Mouse (Mus musculus) 3134 (cell line): ENCODE data around the gene Col24a1.

Source experiments
- DNase-seq: peaks from one replicate; pipeline ENCODE4 v3.0.0-alpha.2; 2011; ENCODE audit warnings: low spot score; ENCODE audit not compliant: insufficient read length; ENCODE audit errors: extremely low read depth

The Col24a1 gene

GRCm38 (mm10) chr3:145292337-145293134, at the start of gene Col24a1:
Gene Col24a1, plus strand, starts transcription at chr3:145292472.
- peak; percentile 4 for DNase-seq

- DNase-seq: no peak
Measured at GRCm38 (mm10) chr3:145248040-145248439, 44.2 kb upstream of the Col24a1 start.

GRCm38 (mm10) chr3:145253066-145253465, 39.2 kb upstream of the Col24a1 start:
- DNase-seq: no peak

GRCm38 (mm10) chr3:145254764-145255396, 37.4 kb upstream of the Col24a1 start:
- no peak for DNase-seq

GRCm38 (mm10) chr3:145256647-145257046, 35.6 kb upstream of the Col24a1 start:
- DNase-seq: no peak

GRCm38 (mm10) chr3:145259678-145260077, 32.6 kb upstream of the Col24a1 start:
- DNase-seq: no peak

- DNase-seq: no peak
Measured at GRCm38 (mm10) chr3:145263131-145263530, 29.1 kb upstream of the Col24a1 start.

GRCm38 (mm10) chr3:145268066-145268465, 24.2 kb upstream of the Col24a1 start:
- peak; percentile 38 for DNase-seq

GRCm38 (mm10) chr3:145274191-145274590, 18.1 kb upstream of the Col24a1 start:
- no peak for DNase-seq

GRCm38 (mm10) chr3:145293207-145293606, 935 bp downstream of the Col24a1 start:
- DNase-seq: peak; percentile 6

- DNase-seq: no peak
Measured at GRCm38 (mm10) chr3:145293623-145294307, 1.5 kb downstream of the Col24a1 start.

- no peak for DNase-seq
Measured at GRCm38 (mm10) chr3:145299980-145300591, 7.8 kb downstream of the Col24a1 start.

GRCm38 (mm10) chr3:145305311-145305710, 13.0 kb downstream of the Col24a1 start:
- DNase-seq: no peak

GRCm38 (mm10) chr3:145307209-145307608, 14.9 kb downstream of the Col24a1 start:
- peak; percentile 17 for DNase-seq

GRCm38 (mm10) chr3:145320587-145321274, 28.5 kb downstream of the Col24a1 start:
- no peak for DNase-seq

GRCm38 (mm10) chr3:145325402-145325801, 33.1 kb downstream of the Col24a1 start:
- DNase-seq: no peak

GRCm38 (mm10) chr3:145331642-145332041, 39.4 kb downstream of the Col24a1 start:
- DNase-seq: no peak

- DNase-seq: no peak
Measured at GRCm38 (mm10) chr3:145334046-145334445, 41.8 kb downstream of the Col24a1 start.

- no peak for DNase-seq
Measured at GRCm38 (mm10) chr3:145337161-145337560, 44.9 kb downstream of the Col24a1 start.

- DNase-seq: no peak
Measured at GRCm38 (mm10) chr3:145339851-145340499, 47.7 kb downstream of the Col24a1 start.
